ENCODE assay signal across 24 mouse cellular contexts in genomic region chr19:59221131-59221530, GRCm38 (mm10). TPM values are rescaled to one million over a fixed set of nuclear protein-coding genes. Genes with fewer than 3 reads are reported as not detected.
"Had no signal": no experiment of that assay in that cellular context is flagged by ENCODE, and none has a peak within 500 bp of the region (broad histone marks: within the 10 kb centered on the region; RNA-seq: fewer than 3 reads in every experiment).

No protein-coding gene starts in this region.

- H3K27ac ChIP-seq: neural tube, embryonic 13.5 days; neural tube, embryonic 15.5 days; stomach, embryonic 15.5 days; stomach, postnatal 0 days had no signal

- H3K36me3 ChIP-seq: neural tube, embryonic 13.5 days; neural tube, embryonic 15.5 days; stomach, embryonic 15.5 days had no signal

- DNase-seq: retina, postnatal 1 day; right cerebral cortex, adult 18-20 months; right cerebral cortex, postnatal 14 days; right cerebral cortex, postnatal 25 days; right cerebral cortex, postnatal 4 days; spleen, adult 18-20 months; thymus, adult 18-20 months; thymus, adult 2 months; thymus, postnatal 14 days; thymus, postnatal 25 days; thymus, postnatal 36 days; thymus, postnatal 4 days had no signal

- H3K9ac ChIP-seq: neural tube, embryonic 13.5 days; neural tube, embryonic 15.5 days; stomach, embryonic 15.5 days had no signal

- H3K4me1 ChIP-seq: neural tube, embryonic 13.5 days; neural tube, embryonic 15.5 days; stomach, embryonic 15.5 days had no signal

- H3K9me3 ChIP-seq: neural tube, embryonic 13.5 days; neural tube, embryonic 15.5 days; stomach, embryonic 15.5 days had no signal

- H3K27me3 ChIP-seq: stomach, embryonic 15.5 days had no signal

- H3K4me2 ChIP-seq: neural tube, embryonic 13.5 days; neural tube, embryonic 15.5 days; stomach, embryonic 15.5 days had no signal

- H3K4me3 ChIP-seq: neural tube, embryonic 13.5 days; neural tube, embryonic 15.5 days; stomach, embryonic 15.5 days had no signal

RNA-seq across cellular contexts. Expression of gene Kcnk18, which starts 2.1 kb away (rescaled TPM):
- total RNA-seq: neutrophil, adult 5-6 weeks had no signal
- polyA plus RNA-seq: neural tube, embryonic 13.5 days; neural tube, embryonic 14.5 days; small intestine, adult 2 months; spleen, adult 2 months; stomach, embryonic 14.5 days; stomach, embryonic 15.5 days; stomach, embryonic 16.5 days; stomach, postnatal 0 days; thymus, adult 2 months; thymus, postnatal 0 days; urinary bladder, adult 2 months had no signal

RNA-seq across cellular contexts. Expression of gene Vax1, which starts 51.3 kb away (rescaled TPM):
- total RNA-seq: neutrophil, adult 5-6 weeks had no signal
- polyA plus RNA-seq: neural tube, embryonic 13.5 days; neural tube, embryonic 14.5 days; neural tube, embryonic 15.5 days; small intestine, adult 2 months; spleen, adult 2 months; stomach, embryonic 14.5 days; stomach, embryonic 15.5 days; stomach, embryonic 16.5 days; stomach, postnatal 0 days; thymus, adult 2 months; thymus, postnatal 0 days; urinary bladder, adult 2 months had no signal
